Mouse (Mus musculus) CH12.LX (cell line): ENCODE results near the gene Hormad1. TPM values are rescaled to one million over a fixed set of nuclear protein-coding genes. Genes with fewer than 3 reads are reported as not detected.

Source experiments
- DNase-seq: peaks from one replicate; pipeline ENCODE4 v3.0.0-alpha.2; 2013; ENCODE audit errors: extremely low read depth
- H3K27ac ChIP-seq: 2 replicates; pipeline ENCODE4 v1.5.1; 2012; ENCODE audit warnings: low read depth, mild to moderate bottlenecking, control low read depth, moderate library complexity; ENCODE audit not compliant: insufficient read depth
- H3K27me3 ChIP-seq: replicated peaks from 2 replicates; pipeline ENCODE3; 2012; ENCODE audit warnings: inconsistent platforms
- H3K36me3 ChIP-seq, 2 experiments: replicated peaks in 1 of 2; 2 replicates each; pipeline versions ENCODE3 to v1.6.1; 2012; ENCODE audit warnings: inconsistent platforms in 1 of 2, low read length in 1 of 2, mild to moderate bottlenecking in 1 of 2, mixed read lengths in 1 of 2, moderate library complexity in 1 of 2; ENCODE audit not compliant: control insufficient read depth in 1 of 2, insufficient read depth in 1 of 2
- H3K4me1 ChIP-seq, 2 experiments: 2 replicates each; pipeline ENCODE4 v1.6.1; 2012; ENCODE audit warnings: inconsistent platforms in 1 of 2, moderate library complexity in 1 of 2; ENCODE audit not compliant: insufficient read depth in 2 of 2, control insufficient read depth in 1 of 2
- H3K4me2 ChIP-seq: 2 replicates; pipeline ENCODE4 v1.6.1; 2012; ENCODE audit warnings: low read depth, mild to moderate bottlenecking, control low read depth; ENCODE audit not compliant: poor library complexity, insufficient read depth, severe bottlenecking
- H3K4me3 ChIP-seq, 3 experiments: fragments of 150-350 bp in 1 of 3; sonication (generic) in 1 of 3; replicated peaks in 1 of 3; 2 replicates each; pipeline versions ENCODE3 to v1.5.1; 2011 to 2012; ENCODE audit warnings: low read depth in 2 of 3, low read length in 2 of 3, mild to moderate bottlenecking in 2 of 3, moderate library complexity in 2 of 3, control low read depth in 1 of 3, improper control_type of control experiment in 1 of 3, inconsistent platforms in 1 of 3, mixed read lengths in 1 of 3; ENCODE audit not compliant: poor library complexity in 1 of 3
- H3K79me2 ChIP-seq: replicated peaks from 2 replicates; pipeline ENCODE4 v1.6.1; 2012; ENCODE audit warnings: mild to moderate bottlenecking, moderate library complexity; ENCODE audit not compliant: control insufficient read depth, poor library complexity, insufficient read depth, severe bottlenecking; ENCODE audit errors: extremely low read depth
- H3K9ac ChIP-seq: 2 replicates; pipeline ENCODE4 v1.6.1; 2012; ENCODE audit warnings: low read depth, mild to moderate bottlenecking, control low read depth, moderate library complexity; ENCODE audit not compliant: insufficient read depth
- H3K9me3 ChIP-seq: replicated peaks from 2 replicates; pipeline ENCODE3; 2012; ENCODE audit warnings: low read length, inconsistent platforms, mixed read lengths
- CTCF ChIP-seq, 2 experiments: IDR thresholded peaks in 1 of 2; conservative IDR thresholded peaks in 1 of 2; 2 replicates each; pipeline ENCODE4 v1.5.1; 2011 to 2012; ENCODE audit warnings: low read depth in 2 of 2, low read length in 2 of 2, improper control_type of control experiment in 1 of 2, inconsistent platforms in 1 of 2, mild to moderate bottlenecking in 1 of 2, moderate library complexity in 1 of 2
- ETS1 ChIP-seq: conservative IDR thresholded peaks from 2 replicates; pipeline ENCODE4 v1.6.1; 2012; ENCODE audit warnings: low read depth, mild to moderate bottlenecking, inconsistent platforms, low read length, improper control_type of control experiment, moderate library complexity
- HCFC1 ChIP-seq: IDR thresholded peaks from 2 replicates; pipeline ENCODE4 v1.6.1; 2012; ENCODE audit warnings: low read depth, mild to moderate bottlenecking, inconsistent platforms, low read length, improper control_type of control experiment
- MAFK ChIP-seq: IDR thresholded peaks from 2 replicates; pipeline ENCODE4 v1.6.1; 2011; ENCODE audit warnings: low read length, improper control_type of control experiment; ENCODE audit not compliant: insufficient replicate concordance
- MAZ ChIP-seq: IDR thresholded peaks from 2 replicates; pipeline ENCODE4 v1.6.1; 2012; ENCODE audit warnings: low read depth, mild to moderate bottlenecking, inconsistent platforms, low read length, improper control_type of control experiment, moderate library complexity
- MEF2A ChIP-seq: IDR thresholded peaks from 2 replicates; pipeline ENCODE4 v1.6.1; 2014; ENCODE audit warnings: low read depth, mild to moderate bottlenecking, inconsistent platforms, low read length, improper control_type of control experiment, borderline replicate concordance
- NELFE ChIP-seq: IDR thresholded peaks from 2 replicates; pipeline ENCODE4 v1.6.1; 2011; ENCODE audit warnings: low read depth, low read length, improper control_type of control experiment
- NRF1 ChIP-seq: IDR thresholded peaks from 2 replicates; pipeline ENCODE4 v1.6.1; 2014; ENCODE audit warnings: low read depth, mild to moderate bottlenecking, inconsistent platforms, low read length, improper control_type of control experiment, moderate library complexity
- POLR2A ChIP-seq: IDR thresholded peaks from 2 replicates; pipeline ENCODE4 v1.6.1; 2011; ENCODE audit warnings: low read depth, mild to moderate bottlenecking, improper control_type of control experiment, low read length
- RCOR1 ChIP-seq: conservative IDR thresholded peaks from 2 replicates; pipeline ENCODE4 v1.6.1; 2012; ENCODE audit warnings: low read depth, mild to moderate bottlenecking, inconsistent platforms, low read length, improper control_type of control experiment
- SIN3A ChIP-seq: IDR thresholded peaks from 2 replicates; pipeline ENCODE4 v1.6.1; 2012; ENCODE audit warnings: low read length, improper control_type of control experiment, inconsistent platforms
- SMC3 ChIP-seq: IDR thresholded peaks from 2 replicates; pipeline ENCODE4 v1.6.1; 2011; ENCODE audit warnings: low read depth, low read length, improper control_type of control experiment
- TBP ChIP-seq: conservative IDR thresholded peaks from 2 replicates; pipeline ENCODE4 v1.6.1; 2011; ENCODE audit warnings: low read depth, low read length, improper control_type of control experiment
- TCF12 ChIP-seq: IDR thresholded peaks from 2 replicates; pipeline ENCODE4 v1.6.1; 2014; ENCODE audit warnings: low read depth, mild to moderate bottlenecking, inconsistent platforms, low read length, improper control_type of control experiment
- UBTF ChIP-seq: IDR thresholded peaks from 2 replicates; pipeline ENCODE4 v1.6.1; 2012; ENCODE audit warnings: low read depth, mild to moderate bottlenecking, inconsistent platforms, low read length, improper control_type of control experiment, moderate library complexity
- USF2 ChIP-seq: conservative IDR thresholded peaks from 2 replicates; pipeline ENCODE4 v1.6.1; 2011; ENCODE audit warnings: low read depth, low read length, improper control_type of control experiment
- ZNF384 ChIP-seq: IDR thresholded peaks from 2 replicates; pipeline ENCODE4 v1.6.1; 2012; ENCODE audit warnings: low read depth, low read length, improper control_type of control experiment, inconsistent platforms
- dilution Hi-C: fragments of 300-500 bp; cut with MboI; formaldehyde crosslinking; loops from 2 replicates; pipeline ENCODE4 v1.14.3; 2020; ENCODE audit warnings: low sequenced_read_pairs; ENCODE audit not compliant: extremely low pct_unique_long_range_greater_than_20kb, extremely low pct_ligation_motif_present
- in situ Hi-C: fragments of 300-500 bp; cut with MboI; formaldehyde crosslinking; loops from 3 replicates; pipeline ENCODE4 v1.14.3; 2019; ENCODE audit warnings: low sequenced_read_pairs, low pct_ligation_motif_present, low pct_unique_long_range_greater_than_20kb, mixed read lengths
- polyA plus RNA-seq: library from polyadenylated mRNA; unstranded; fragments of >175 nt; gene quantifications from 2 replicates; pipeline ENCODE4 v1.2.1, GENCODE M21; 2012; ENCODE audit warnings: low read depth; ENCODE audit not compliant: insufficient read length
- total RNA-seq, 2 experiments: library from RNA; depleted of rRNA; stranded (reverse); fragments of 300-350 nt in 1 of 2; fragments of >200 nt in 1 of 2; gene quantifications; 2 replicates each; pipeline ENCODE4 v1.2.3; 2012 to 2014

Hormad1 gene
- total and polyA plus RNA-seq, 3 experiments, result not detected

- H3K9me3 ChIP-seq, result no peaks in the 10 kb centered on the region
- TF ChIP-seq HCFC1 (no peak), NELFE (no peak), MAFK (no peak), MEF2A (no peak), RCOR1 (no peak), ZNF384 (no peak), NRF1 (no peak), TBP (no peak), ETS1 (no peak), SMC3 (no peak)
- H3K79me2 ChIP-seq, result peaks cover 51% of the 10 kb centered on the region
- H3K27me3 ChIP-seq, result no peaks in the 10 kb centered on the region
- no peak overlapping the region for H3K4me3 ChIP-seq
- DNase-seq, result no peak
- H3K4me2 ChIP-seq, result 0 out of 2 replicates have a peak overlapping the region, but pooled peaks have one; percentile 9
- H3K9ac ChIP-seq, result no peak overlapping the region
- H3K36me3 ChIP-seq, result peaks cover 47 to 63% of the 10 kb centered on the region in 2 experiments
- dilution Hi-C loops (no loop called here), in situ Hi-C loops (no loop called here)
- H3K27ac ChIP-seq, result no peak overlapping the region
- H3K4me1 ChIP-seq, result peaks cover 7 to 71% of the 10 kb centered on the region in 2 experiments
These were observed 68.3 kb downstream of the Hormad1 start for GRCm38 (mm10) chr3:95627763-95628162.

- H3K79me2 ChIP-seq, result peaks cover 51% of the 10 kb centered on the region
- H3K9me3 ChIP-seq, result no peaks in the 10 kb centered on the region
- no peak overlapping the region for H3K4me2 ChIP-seq
- in situ Hi-C loops (no loop called here), dilution Hi-C loops (no loop called here)
- H3K27ac ChIP-seq, result peak overlapping the region; percentile 49
- H3K9ac ChIP-seq, result no peak overlapping the region
- H3K4me1 ChIP-seq, result peaks cover 5 to 74% of the 10 kb centered on the region in 2 experiments
- no peak for DNase-seq
- no peaks in the 10 kb centered on the region for H3K27me3 ChIP-seq
- TF ChIP-seq USF2 (no peak), NELFE (no peak), POLR2A (no peak), SIN3A (no peak), TCF12 (no peak), ZNF384 (no peak), MAZ (no peak), MAFK (no peak), UBTF (no peak), TBP (no peak), NRF1 (no peak), CTCF (conservative IDR thresholded peaks at IDR 0.05 in 1 of 2, IDR thresholded peaks at IDR 0.05 in 1 of 2; ENCODE audit: low read depth in 2 of 2, low read length in 2 of 2) (no peak)
- H3K4me3 ChIP-seq, result no peak overlapping the region
- H3K36me3 ChIP-seq, result peaks cover 59 to 82% of the 10 kb centered on the region in 2 experiments
These were observed 70.3 kb downstream of the Hormad1 start for GRCm38 (mm10) chr3:95629755-95630154.
